Mouse (Mus musculus) layer of hippocampus, postnatal 10 days (tissue): ENCODE results near the gene Kansl1. TPM values are rescaled to one million over a fixed set of nuclear protein-coding genes. Genes with fewer than 3 reads are reported as not detected.
"Not testable (repeated sequence)": the region's sequence is repeated elsewhere in the genome, so short reads cannot be mapped to it uniquely, and the experiment has no call there.

Source experiments
- DNase-seq, 2 experiments: peaks; one replicate each; pipeline ENCODE4 v3.0.0; 2021; ENCODE audit warnings: low spot score in 2 of 2
- long read RNA-seq: library from polyadenylated mRNA; stranded (forward); transcript quantifications from one replicate; pipeline ENCODE4 v2.0.0, GENCODE M21; 2023
- total RNA-seq, 2 experiments: library from RNA; stranded (reverse); gene quantifications; 2 replicates each; pipeline ENCODE4 v1.2.3; 2021

Gene Kansl1
- 10 to 100 TPM; 60.1 to 62.7 TPM for total RNA-seq
- long read RNA-seq, partial matches to known transcripts, result 4 of 13 reads
- long read RNA-seq, other reads (novel, unspliced or antisense), result 9 of 13 reads

DNA sequence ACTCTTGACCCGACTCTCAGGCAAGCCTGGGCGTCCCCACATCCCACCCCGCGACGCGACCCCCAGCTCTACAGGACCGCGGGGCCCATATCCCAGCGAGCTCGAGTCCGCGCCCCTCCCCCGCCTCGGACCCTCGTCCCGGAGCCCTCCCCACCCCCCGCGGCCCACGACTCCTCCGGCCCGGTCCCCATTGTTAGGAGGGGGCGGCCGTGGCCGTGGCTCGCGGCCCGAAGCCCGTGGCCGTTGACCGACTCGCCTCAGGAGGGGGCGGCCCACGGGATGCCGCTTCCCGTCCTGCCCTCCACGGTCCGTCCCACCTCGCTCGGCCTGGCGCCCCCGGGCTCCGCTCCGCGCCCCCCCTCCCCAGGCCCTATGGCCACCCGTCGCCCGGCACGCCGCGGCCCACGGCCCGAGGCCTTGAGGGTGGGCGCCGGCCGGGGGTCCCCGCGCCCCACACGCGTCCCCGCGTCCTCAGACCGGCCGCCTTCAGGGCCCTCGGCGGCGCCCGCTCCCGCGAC lies at the start of gene Kansl1:
Gene Kansl1 (minus strand): TSS at position 111 of the 518 bp plus-strand sequence.
- DNase-seq, result peak in 1 of 2 experiments; percentile 41

GRCm38 (mm10) chr11:104512436-104512835 lies 43.8 kb upstream of the Kansl1 start:
- no peak for DNase-seq

GRCm38 (mm10) chr11:104510606-104511005 lies 41.9 kb upstream of the Kansl1 start:
- peak; percentile 10 to 23 for DNase-seq

- DNase-seq, result no peak
These were observed 39.8 kb upstream of the Kansl1 start for GRCm38 (mm10) chr11:104508455-104508854.

DNA sequence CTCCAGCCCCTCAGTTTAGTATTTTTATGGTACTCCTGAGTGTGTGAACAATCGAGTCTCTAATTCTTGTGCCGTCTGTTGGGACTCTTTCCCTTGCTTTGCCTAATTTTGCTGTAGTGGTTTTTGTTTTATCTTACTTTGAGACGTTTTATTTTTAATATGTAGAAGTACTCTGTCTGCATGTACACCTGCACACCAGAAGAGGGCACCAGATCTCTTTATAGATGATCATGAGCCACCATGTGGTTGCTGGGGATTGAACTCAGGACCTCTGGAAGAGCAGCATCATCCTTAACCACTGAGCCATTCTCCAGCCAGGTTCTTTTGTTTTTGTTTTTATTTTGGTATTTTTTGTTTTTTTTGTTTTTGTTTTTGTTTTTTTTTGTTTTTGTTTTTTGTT lies 19.6 kb upstream of the Kansl1 start:
- DNase-seq, result no peak

DNA sequence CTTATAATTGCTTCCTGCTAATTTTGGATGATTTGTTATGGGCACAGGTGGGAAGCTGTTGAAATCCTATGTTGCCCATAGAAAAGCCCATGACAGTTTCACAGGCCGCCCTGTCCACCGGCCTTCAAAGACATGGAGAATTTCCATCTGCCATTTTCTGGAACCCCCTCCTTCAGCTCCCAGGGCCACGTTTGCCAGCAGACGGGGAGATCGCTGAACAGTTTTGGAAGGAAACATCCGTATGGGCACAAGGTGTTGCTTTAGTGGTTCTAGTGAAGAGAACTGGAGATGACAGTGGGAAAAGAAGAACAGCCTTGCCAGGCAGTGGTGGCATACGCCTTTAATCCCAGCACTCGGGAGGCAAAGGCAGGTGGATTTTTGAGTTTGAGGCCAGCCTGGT lies 13.3 kb upstream of the Kansl1 start:
- DNase-seq, result no peak

DNA sequence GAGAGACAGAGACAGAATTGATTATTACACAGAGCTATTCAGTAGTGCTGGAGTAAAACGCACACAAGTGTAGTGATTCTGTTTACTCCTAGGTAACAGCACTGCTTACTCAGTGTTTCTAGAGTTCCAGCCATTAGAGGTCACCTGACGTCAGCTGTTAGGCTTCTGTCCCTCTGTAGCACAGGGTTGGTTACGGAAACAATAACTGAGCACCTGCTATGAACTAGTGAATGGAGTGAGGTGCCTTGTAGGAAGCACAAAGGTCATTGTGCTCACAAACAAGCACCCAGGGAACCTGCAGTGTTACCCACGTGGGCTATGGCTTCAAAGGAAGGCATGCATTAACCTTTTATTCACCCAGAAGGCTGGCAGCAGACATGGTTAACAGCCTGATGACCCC lies 10.8 kb upstream of the Kansl1 start:
- no peak for DNase-seq

DNA sequence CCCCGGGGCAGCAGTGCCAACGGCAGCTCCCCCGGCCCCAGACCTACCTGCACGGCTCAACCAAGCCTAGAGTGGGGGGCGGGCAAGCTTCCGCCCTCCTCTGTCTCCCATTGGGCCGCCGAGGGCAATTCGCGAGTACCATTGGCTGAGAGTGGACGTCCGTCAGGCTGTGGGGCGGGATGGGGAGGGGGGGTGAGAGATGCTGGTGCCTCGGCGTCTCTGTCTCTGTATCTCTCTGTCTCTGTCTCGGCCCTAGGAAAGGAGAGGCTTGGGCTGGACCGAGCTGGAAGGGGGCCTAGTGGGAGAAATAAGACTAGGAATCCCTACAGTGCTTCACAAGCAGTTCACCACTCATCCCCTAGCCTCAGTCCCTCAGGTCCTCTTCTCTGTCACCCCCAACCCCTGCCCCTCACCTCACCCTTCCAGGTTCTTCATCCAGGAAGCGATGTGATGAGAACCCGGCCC lies 742 bp upstream of the Kansl1 start:
- peak; percentile 94 for DNase-seq

DNA sequence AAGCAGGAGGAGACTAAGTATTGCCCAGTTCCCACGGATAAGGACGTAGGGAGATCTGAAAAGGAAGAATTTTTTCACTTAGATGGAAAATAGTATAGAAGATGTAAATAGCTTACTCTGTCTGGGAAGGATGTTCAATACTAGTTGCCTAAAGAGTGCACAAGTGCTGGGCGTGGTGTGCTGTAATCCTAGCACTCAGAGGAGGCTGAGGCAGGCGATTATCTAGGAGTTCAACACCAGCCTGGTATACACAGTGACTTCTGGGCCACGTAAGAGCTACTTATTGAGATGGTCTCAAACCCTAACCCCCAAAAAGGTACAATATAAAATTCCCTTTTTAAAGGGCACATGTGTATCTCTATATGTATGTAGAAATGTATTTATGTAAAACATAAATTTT lies 963 bp downstream of the Kansl1 start:
- no peak for DNase-seq

DNA sequence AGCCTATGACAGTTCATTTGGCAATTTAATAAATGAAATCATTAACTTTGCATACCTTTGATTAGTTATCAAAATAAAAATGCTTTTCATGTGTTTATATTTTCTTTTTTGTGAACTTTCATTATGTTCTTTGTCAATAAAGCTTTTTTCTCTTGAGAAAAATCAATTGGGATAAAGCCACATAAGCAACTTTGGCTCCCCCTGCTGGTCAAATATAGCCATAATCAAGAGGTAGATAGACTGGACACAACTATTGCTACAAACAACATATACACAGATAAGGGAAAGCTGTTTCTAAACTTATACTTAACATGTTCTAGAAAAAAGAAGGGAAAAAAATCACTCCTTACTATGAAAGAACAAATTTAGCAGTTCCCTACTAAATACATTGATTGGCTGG lies 7.1 kb downstream of the Kansl1 start:
- DNase-seq, result peak; percentile 65 to 71

DNA sequence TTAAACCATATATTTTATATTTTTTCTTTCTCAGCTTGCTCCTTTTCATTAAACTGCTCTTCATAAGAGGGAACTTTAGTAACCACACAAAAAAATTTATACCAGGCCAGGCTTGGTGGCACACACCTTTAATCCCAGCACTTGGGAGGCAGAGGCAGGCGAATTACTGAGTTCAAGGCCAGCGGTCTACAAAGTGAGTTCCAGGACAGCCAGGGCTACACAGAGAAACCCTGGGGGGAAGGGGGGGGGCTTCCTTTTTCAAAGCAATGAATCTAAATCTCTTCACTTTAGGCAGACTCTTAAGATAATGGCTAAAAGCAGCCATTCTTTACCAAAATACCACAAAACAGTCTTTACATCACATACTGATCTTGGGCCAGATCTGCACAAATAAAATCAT lies 9.0 kb downstream of the Kansl1 start:
- DNase-seq, result no peak

GRCm38 (mm10) chr11:104458507-104458906 lies 10.2 kb downstream of the Kansl1 start:
- DNase-seq, result no peak

- DNase-seq, result no peak
These were observed 16.0 kb downstream of the Kansl1 start for GRCm38 (mm10) chr11:104452709-104453108.

GRCm38 (mm10) chr11:104451239-104451638 lies 17.4 kb downstream of the Kansl1 start:
- DNase-seq, result no peak

DNA sequence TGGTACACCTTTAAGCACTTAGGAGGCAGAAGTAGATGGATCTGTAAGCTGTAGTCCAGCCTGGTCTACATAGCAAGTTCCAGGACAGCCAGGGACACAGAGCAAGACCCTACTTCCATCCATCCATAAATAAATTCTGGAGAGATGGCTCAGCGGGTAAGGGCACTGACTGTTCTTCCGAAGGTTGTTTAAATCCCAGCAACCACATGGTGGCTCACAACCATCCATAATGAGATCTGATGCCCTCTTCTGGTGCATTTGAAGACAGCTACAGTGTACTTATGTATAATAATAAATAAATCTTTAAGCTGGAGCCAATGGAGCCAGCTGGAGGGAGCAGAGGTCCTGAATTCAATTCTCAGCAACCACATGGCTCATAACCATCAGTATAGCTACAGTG lies 20.2 kb downstream of the Kansl1 start:
- DNase-seq, result not testable (repeated sequence)

- no peak for DNase-seq
These were observed 23.1 kb downstream of the Kansl1 start for GRCm38 (mm10) chr11:104445538-104445937.

- DNase-seq, result peak; percentile 28 to 37
These were observed 23.6 kb downstream of the Kansl1 start for GRCm38 (mm10) chr11:104445044-104445443.

DNA sequence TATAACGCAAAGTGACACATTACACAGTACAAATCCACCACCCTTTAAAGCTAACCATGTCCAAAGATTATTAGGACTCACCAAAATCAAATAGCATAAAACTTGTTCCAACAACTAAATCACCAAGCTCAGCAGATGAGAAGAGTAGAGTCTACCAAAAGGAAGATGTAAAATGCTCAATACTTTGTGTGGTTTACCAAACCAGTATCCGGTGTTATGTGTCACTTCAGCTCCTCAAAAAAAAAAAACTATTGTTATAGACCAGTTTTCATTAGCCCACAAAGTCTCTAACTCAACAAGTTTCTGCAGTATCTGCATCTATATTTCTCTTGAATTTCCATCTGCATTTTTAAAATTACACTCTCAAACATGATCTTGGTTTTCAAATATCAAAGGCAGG lies 25.3 kb downstream of the Kansl1 start:
- no peak for DNase-seq

- DNase-seq, result peak; percentile 89 to 93
These were observed 26.1 kb downstream of the Kansl1 start for GRCm38 (mm10) chr11:104442333-104443136.

- peak; percentile 79 to 80 for DNase-seq
These were observed 27.0 kb downstream of the Kansl1 start for GRCm38 (mm10) chr11:104441475-104442332.
